Mouse (Mus musculus) neural tube, embryonic 12.5 days (tissue): ENCODE data around the gene Prr5l. TPM values are rescaled to one million over a fixed set of nuclear protein-coding genes. Genes with fewer than 3 reads are reported as not detected.
A peak's percentile ranks its signal among the peaks of the same experiment; 100 is the strongest.

Experiments used
- ATAC-seq: fragments of 200-750 bp; cut with Nextera tagmentation; 2 replicates; pipeline ENCODE4 v1.8.0; 2017; ENCODE audit warnings: low read depth, mild to moderate bottlenecking, moderate TSS enrichment, moderate library complexity; ENCODE audit not compliant: low FRiP score
- H3K27ac ChIP-seq: fragments of 300-500 bp; sonication (generic); 2 replicates; pipeline ENCODE4 v1.5.1; 2016
- H3K27me3 ChIP-seq: fragments of 300-500 bp; sonication (generic); replicated peaks from 2 replicates; pipeline ENCODE4 v1.6.1; 2016; ENCODE audit warnings: mild to moderate bottlenecking
- H3K36me3 ChIP-seq: fragments of 300-500 bp; sonication (generic); 2 replicates; pipeline ENCODE4 v1.6.1; 2016; ENCODE audit warnings: mild to moderate bottlenecking
- H3K4me1 ChIP-seq: fragments of 300-500 bp; sonication (generic); 2 replicates; pipeline ENCODE4 v1.6.1; 2016
- H3K4me2 ChIP-seq: fragments of 300-500 bp; sonication (generic); replicated peaks from 2 replicates; pipeline ENCODE4 v1.6.1; 2016; ENCODE audit warnings: mild to moderate bottlenecking
- H3K4me3 ChIP-seq: fragments of 300-500 bp; sonication (generic); 2 replicates; pipeline ENCODE4 v1.5.1; 2016
- H3K9ac ChIP-seq: fragments of 300-500 bp; sonication (generic); 2 replicates; pipeline ENCODE4 v1.6.1; 2016; ENCODE audit warnings: mild to moderate bottlenecking
- H3K9me3 ChIP-seq: fragments of 300-500 bp; sonication (generic); 2 replicates; pipeline ENCODE4 v1.6.1; 2016; ENCODE audit warnings: mild to moderate bottlenecking
- WGBS: fragments of 180-500 bp; shearing (Covaris S2); methylation state at CpG from one replicate; pipeline ENCODE4 v1.1.7; 2016; 5-methylcytosine and 5-hydroxymethylcytosine counted together
- polyA plus RNA-seq: library from polyadenylated mRNA; unstranded; fragments of >200 nt; fragmentation: Nextera tagmentation; extraction: Ambion mirVana; gene quantifications from 2 replicates; pipeline ENCODE4 v1.2.1, GENCODE M21; 2016

Prr5l gene
- polyA plus RNA-seq, 1 experiment from 2014 or later = 9.4 TPM

GRCm38 (mm10) chr2:101722370-101723332, 160.2 kb downstream of the Prr5l start:
- 26% methylated on average over 8 of the region's 8 CpGs for WGBS
- H3K4me1 ChIP-seq = peaks cover 15% of the 10 kb centered on the region
- no peak overlapping the region for H3K9ac ChIP-seq
- H3K4me3 ChIP-seq = no peak overlapping the region
- H3K27ac ChIP-seq = peak overlapping the region; percentile 43; the same call in 1 of the 2 replicates
- H3K4me2 ChIP-seq = no peak overlapping the region
- no peaks in the 10 kb centered on the region for H3K27me3 ChIP-seq
- no peaks in the 10 kb centered on the region for H3K9me3 ChIP-seq
- no peaks in the 10 kb centered on the region for H3K36me3 ChIP-seq
- ATAC-seq = peak; percentile 79

- ATAC-seq = no peak
- no peak overlapping the region for H3K4me2 ChIP-seq
- peaks cover 15% of the 10 kb centered on the region for H3K4me1 ChIP-seq
- no peaks in the 10 kb centered on the region for H3K9me3 ChIP-seq
- H3K4me3 ChIP-seq = no peak overlapping the region
- no peaks in the 10 kb centered on the region for H3K27me3 ChIP-seq
- no peaks in the 10 kb centered on the region; the same call in 1 of the 2 replicates for H3K36me3 ChIP-seq
- H3K27ac ChIP-seq = no peak overlapping the region
- WGBS = 83% methylated on average over 4 of the region's 4 CpGs
- no peak overlapping the region for H3K9ac ChIP-seq
Observed at GRCm38 (mm10) chr2:101721835-101722234, 161.0 kb downstream of the Prr5l start.

GRCm38 (mm10) chr2:101717162-101717561, 165.7 kb downstream of the Prr5l start:
- Histone ChIP-seq H3K9ac (no peak overlapping the region), H3K4me3 (no peak overlapping the region), H3K27ac (no peak overlapping the region), H3K9me3 (no peaks in the 10 kb centered on the region), H3K4me2 (no peak overlapping the region), H3K36me3 (no peaks in the 10 kb centered on the region; the same call in 1 of the 2 replicates), H3K4me1 (no peaks in the 10 kb centered on the region), H3K27me3 (no peaks in the 10 kb centered on the region)
- WGBS = 98% methylated on average over 13 of the region's 13 CpGs
- no peak for ATAC-seq

GRCm38 (mm10) chr2:101715650-101716323, 167.0 kb downstream of the Prr5l start:
- H3K4me3 ChIP-seq = no peak overlapping the region
- 88% methylated on average over 8 of the region's 8 CpGs for WGBS
- no peaks in the 10 kb centered on the region for H3K4me1 ChIP-seq
- no peak overlapping the region for H3K4me2 ChIP-seq
- no peaks in the 10 kb centered on the region for H3K27me3 ChIP-seq
- H3K9ac ChIP-seq = no peak overlapping the region
- ATAC-seq = no peak
- H3K9me3 ChIP-seq = no peaks in the 10 kb centered on the region
- H3K27ac ChIP-seq = no peak overlapping the region
- H3K36me3 ChIP-seq = no peaks in the 10 kb centered on the region; the same call in 1 of the 2 replicates

GRCm38 (mm10) chr2:101711608-101712007, 171.2 kb downstream of the Prr5l start:
- no peak overlapping the region for H3K4me2 ChIP-seq
- no peaks in the 10 kb centered on the region for H3K9me3 ChIP-seq
- H3K36me3 ChIP-seq = no peaks in the 10 kb centered on the region
- no peak overlapping the region for H3K9ac ChIP-seq
- H3K4me1 ChIP-seq = no peaks in the 10 kb centered on the region
- no peaks in the 10 kb centered on the region for H3K27me3 ChIP-seq
- no peak overlapping the region for H3K4me3 ChIP-seq
- no peak overlapping the region for H3K27ac ChIP-seq
- no peak for ATAC-seq
- WGBS = 86% methylated on average over 3 of the region's 3 CpGs

DNA sequence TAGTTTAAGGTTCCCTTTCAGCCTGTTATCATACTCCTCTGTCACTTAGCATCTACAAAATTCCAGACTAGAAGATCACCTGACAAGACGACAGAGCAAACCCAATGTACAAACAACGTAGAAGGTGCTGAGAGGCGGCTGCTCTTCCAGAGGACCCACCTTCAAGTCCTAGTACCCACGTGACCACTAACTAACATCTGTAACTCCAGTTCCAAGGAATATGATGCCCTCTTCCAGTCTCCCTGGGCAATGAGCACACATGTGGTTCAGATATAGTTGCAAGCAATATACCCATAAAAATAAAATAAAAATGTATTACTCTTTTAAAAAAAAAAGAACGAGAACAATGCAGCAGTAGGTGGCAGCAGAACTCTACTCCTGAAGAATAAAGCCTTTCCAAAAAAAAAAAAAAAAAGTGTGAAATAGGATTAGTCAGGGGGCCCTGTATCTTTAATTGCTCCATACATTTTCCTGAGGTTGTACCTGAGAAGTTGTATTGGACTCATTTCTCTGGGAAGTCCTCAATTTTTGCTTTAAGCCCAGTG, 176.8 kb downstream of the Prr5l start:
- Histone ChIP-seq H3K4me3 (no peak overlapping the region), H3K4me1 (no peaks in the 10 kb centered on the region), H3K27ac (no peak overlapping the region), H3K27me3 (no peaks in the 10 kb centered on the region), H3K36me3 (peaks cover under 1% of the 10 kb centered on the region; the same call in 1 of the 2 replicates), H3K4me2 (no peak overlapping the region), H3K9me3 (no peaks in the 10 kb centered on the region), H3K9ac (no peak overlapping the region)
- no peak for ATAC-seq
- WGBS = 52% methylated on average over 5 of the region's 5 CpGs

DNA sequence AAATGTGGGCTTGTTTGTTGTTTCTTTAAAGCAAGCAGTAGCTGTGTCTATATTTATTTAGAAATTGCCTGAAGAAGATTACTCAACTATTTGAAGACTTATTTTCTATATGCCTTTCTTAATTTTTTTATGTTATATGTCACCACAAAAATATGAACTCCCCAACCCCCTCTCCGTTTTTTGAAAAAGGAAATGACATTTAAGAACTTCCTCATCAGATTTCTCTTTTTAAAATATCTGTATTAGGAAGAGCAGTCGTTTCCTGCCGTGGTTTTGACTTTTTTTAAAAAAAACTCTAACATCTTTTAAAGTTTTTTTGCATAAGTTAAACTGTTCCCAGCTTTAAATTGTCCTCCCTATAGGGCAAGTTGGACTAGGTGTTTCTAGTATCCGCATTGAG, 183.5 kb downstream of the Prr5l start:
- no peak overlapping the region for H3K27ac ChIP-seq
- H3K27me3 ChIP-seq = no peaks in the 10 kb centered on the region
- WGBS = 88% methylated on average over 4 of the region's 4 CpGs
- no peaks in the 10 kb centered on the region for H3K4me1 ChIP-seq
- ATAC-seq = no peak
- H3K9me3 ChIP-seq = no peaks in the 10 kb centered on the region
- H3K4me2 ChIP-seq = no peak overlapping the region
- no peak overlapping the region for H3K4me3 ChIP-seq
- peaks cover 36% of the 10 kb centered on the region for H3K36me3 ChIP-seq
- no peak overlapping the region for H3K9ac ChIP-seq

DNA sequence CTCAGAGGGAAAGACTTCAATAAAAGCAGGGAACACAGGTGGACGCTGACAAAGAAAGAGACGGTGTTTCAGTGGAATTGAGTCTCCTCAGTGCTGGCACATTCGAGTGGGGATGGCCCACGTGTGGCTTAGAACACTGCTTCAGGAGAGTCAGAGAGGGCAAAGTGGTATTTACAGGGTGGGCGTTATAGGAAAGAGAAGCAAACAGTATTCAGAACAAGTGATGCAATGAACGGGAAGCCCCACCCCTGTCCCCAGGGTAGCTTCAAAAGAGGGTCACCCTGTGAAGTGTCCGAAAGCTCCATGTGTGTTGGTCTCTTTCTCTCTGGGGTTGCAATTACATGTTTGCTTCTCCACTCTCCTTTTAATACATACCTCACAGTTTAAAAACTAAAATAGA, 187.2 kb downstream of the Prr5l start:
- Histone ChIP-seq H3K4me3 (no peak overlapping the region), H3K4me2 (no peak overlapping the region), H3K36me3 (peaks cover 54% of the 10 kb centered on the region), H3K9me3 (no peaks in the 10 kb centered on the region), H3K27me3 (no peaks in the 10 kb centered on the region), H3K4me1 (no peaks in the 10 kb centered on the region), H3K9ac (no peak overlapping the region), H3K27ac (no peak overlapping the region)
- ATAC-seq = no peak
- 89% methylated on average over 7 of the region's 7 CpGs for WGBS

- WGBS = 67% methylated on average over 5 of the region's 5 CpGs
- Histone ChIP-seq H3K27ac (no peak overlapping the region), H3K4me3 (no peak overlapping the region), H3K9me3 (no peaks in the 10 kb centered on the region), H3K9ac (no peak overlapping the region), H3K4me2 (no peak overlapping the region), H3K27me3 (no peaks in the 10 kb centered on the region), H3K36me3 (peaks cover 57% of the 10 kb centered on the region), H3K4me1 (no peaks in the 10 kb centered on the region)
- 0 out of 2 replicates have a peak, but pooled peaks have one; percentile 48 for ATAC-seq
Observed at GRCm38 (mm10) chr2:101693577-101694215, 189.1 kb downstream of the Prr5l start.

DNA sequence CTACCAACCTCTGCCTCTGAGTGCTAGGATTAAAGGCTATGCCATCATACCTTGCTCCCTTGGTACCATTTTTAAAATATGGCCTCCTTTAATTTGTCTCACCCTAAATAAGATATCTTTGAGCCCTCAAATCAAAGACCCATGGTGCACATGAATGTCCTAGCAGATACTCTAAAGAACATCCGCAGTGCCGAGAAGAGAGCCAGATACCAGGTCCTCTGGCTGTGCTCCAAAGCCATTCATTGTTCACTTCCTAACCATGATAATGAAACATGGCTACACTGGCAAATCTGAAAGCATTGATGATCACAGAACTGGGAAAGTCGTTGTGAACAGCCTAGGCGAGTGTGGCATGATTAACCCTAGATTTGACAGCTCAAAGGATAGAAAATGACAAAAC, 189.8 kb downstream of the Prr5l start:
- no peak for ATAC-seq
- Histone ChIP-seq H3K9ac (no peak overlapping the region), H3K27me3 (no peaks in the 10 kb centered on the region), H3K36me3 (peaks cover 50% of the 10 kb centered on the region), H3K4me2 (no peak overlapping the region), H3K27ac (no peak overlapping the region), H3K4me1 (no peaks in the 10 kb centered on the region), H3K4me3 (no peak overlapping the region), H3K9me3 (no peaks in the 10 kb centered on the region)
- WGBS = 81% methylated on average over 4 of the region's 4 CpGs

DNA sequence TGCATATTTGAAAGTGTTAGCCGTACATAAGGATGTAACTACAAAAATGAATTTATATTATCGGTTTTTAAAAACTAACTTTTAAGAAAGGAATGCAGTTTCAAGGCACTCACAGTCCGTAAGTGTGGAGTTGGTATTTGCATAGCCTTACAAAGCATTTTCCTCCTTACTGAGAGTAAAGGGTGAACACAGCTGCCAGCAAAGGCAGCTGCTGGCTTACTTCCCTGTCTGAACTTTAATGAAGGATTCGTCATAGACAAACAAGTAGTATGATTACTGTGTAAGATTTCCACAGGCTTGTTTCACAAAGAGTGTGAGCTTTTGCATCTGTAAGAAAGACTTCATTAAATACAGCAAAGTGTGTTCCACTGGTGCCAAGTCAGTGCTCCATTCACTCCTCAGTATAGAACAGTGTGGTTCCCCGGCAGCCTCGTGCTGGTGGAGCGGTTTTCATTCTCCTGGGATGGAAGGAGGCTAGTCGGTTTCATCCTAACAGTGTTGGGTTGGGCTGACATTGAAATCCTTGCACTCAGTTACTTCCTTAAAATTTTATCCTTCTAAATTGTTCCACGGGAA, 192.5 kb downstream of the Prr5l start:
- ATAC-seq = no peak
- 93% methylated on average over 9 of the region's 9 CpGs for WGBS
- no peaks in the 10 kb centered on the region for H3K4me1 ChIP-seq
- H3K9ac ChIP-seq = no peak overlapping the region
- H3K27me3 ChIP-seq = no peaks in the 10 kb centered on the region
- H3K9me3 ChIP-seq = no peaks in the 10 kb centered on the region
- peaks cover 52% of the 10 kb centered on the region for H3K36me3 ChIP-seq
- no peak overlapping the region for H3K4me3 ChIP-seq
- no peak overlapping the region for H3K4me2 ChIP-seq
- H3K27ac ChIP-seq = no peak overlapping the region
